Mouse (Mus musculus) MEL (cell line): ENCODE measurements at regions not wholly inside any gene's neighbourhood (a gene's known extent, or its start where the extent isn't known, plus 50 kb on each side); places are given as distances from the start of the nearest gene placed in this dataset.

ENCODE experiments used
- DNase-seq: peaks from one replicate; pipeline ENCODE4 v3.0.0; 2011; ENCODE audit warnings: low read depth, low spot score
- H3K27ac ChIP-seq: 2 replicates; pipeline ENCODE4 v1.5.1; 2012; ENCODE audit warnings: low read depth, mild to moderate bottlenecking, control low read depth, low read length, moderate library complexity; ENCODE audit not compliant: control insufficient read depth
- H3K27me3 ChIP-seq, 2 experiments: fragments of 150-350 bp in 1 of 2; sonication (generic) in 1 of 2; 2 replicates each; pipeline ENCODE4 v1.6.1; 2012; ENCODE audit warnings: low read length in 2 of 2, mild to moderate bottlenecking in 2 of 2, improper control_type of control experiment in 1 of 2, moderate library complexity in 1 of 2; ENCODE audit not compliant: insufficient read depth in 2 of 2, control insufficient read depth in 1 of 2
- H3K36me3 ChIP-seq, 2 experiments: 2 replicates each; pipeline ENCODE4 v1.6.1; 2012 to 2014; ENCODE audit warnings: low read length in 2 of 2, improper control_type of control experiment in 1 of 2, inconsistent platforms in 1 of 2, mild to moderate bottlenecking in 1 of 2; ENCODE audit not compliant: insufficient read depth in 2 of 2, control insufficient read depth in 1 of 2
- H3K4me1 ChIP-seq, 2 experiments: fragments of 150-350 bp in 1 of 2; sonication (generic) in 1 of 2; 2 replicates each; pipeline ENCODE4 v1.6.1; 2012; ENCODE audit warnings: low read length in 2 of 2, improper control_type of control experiment in 1 of 2, mild to moderate bottlenecking in 1 of 2; ENCODE audit not compliant: insufficient read depth in 2 of 2, control insufficient read depth in 1 of 2
- H3K4me3 ChIP-seq, 2 experiments: fragments of 150-350 bp in 1 of 2; sonication (generic) in 1 of 2; 2 replicates each; pipeline ENCODE4 v1.5.1; 2012; ENCODE audit warnings: low read depth in 2 of 2, low read length in 2 of 2, mild to moderate bottlenecking in 2 of 2, moderate library complexity in 2 of 2, control low read depth in 1 of 2, improper control_type of control experiment in 1 of 2; ENCODE audit not compliant: control insufficient read depth in 1 of 2, insufficient read depth in 1 of 2
- H3K79me2 ChIP-seq: 2 replicates; pipeline ENCODE4 v1.6.1; 2012; ENCODE audit warnings: mild to moderate bottlenecking, low read length, moderate library complexity; ENCODE audit not compliant: control insufficient read depth, poor library complexity, insufficient read depth
- H3K9ac ChIP-seq: 2 replicates; pipeline ENCODE4 v1.6.1; 2012; ENCODE audit warnings: low read depth, mild to moderate bottlenecking, control low read depth, low read length, moderate library complexity; ENCODE audit not compliant: control insufficient read depth, poor library complexity, severe bottlenecking
- H3K9me3 ChIP-seq: fragments of 150-350 bp; sonication (generic); replicated peaks from 2 replicates; pipeline ENCODE4 v1.6.1; 2012; ENCODE audit warnings: mild to moderate bottlenecking, low read length, improper control_type of control experiment, moderate library complexity; ENCODE audit not compliant: insufficient read depth
- CHD2 ChIP-seq: IDR thresholded peaks from 2 replicates; pipeline ENCODE4 v1.6.1; 2011; ENCODE audit warnings: low read length, improper control_type of control experiment
- ELF1 ChIP-seq: IDR thresholded peaks from 2 replicates; pipeline ENCODE4 v1.6.1; 2014; ENCODE audit warnings: low read depth, mild to moderate bottlenecking, inconsistent platforms, low read length, improper control_type of control experiment, moderate library complexity
- HCFC1 ChIP-seq: IDR thresholded peaks from 2 replicates; pipeline ENCODE4 v1.6.1; 2012; ENCODE audit warnings: low read depth, mild to moderate bottlenecking, inconsistent platforms, low read length, improper control_type of control experiment, moderate library complexity
- JUND ChIP-seq: IDR thresholded peaks from 2 replicates; pipeline ENCODE4 v1.6.1; 2011; ENCODE audit warnings: low read depth, mild to moderate bottlenecking, improper control_type of control experiment, low read length
- MAFK ChIP-seq: IDR thresholded peaks from 2 replicates; pipeline ENCODE4 v1.6.1; 2011; ENCODE audit warnings: low read depth, mild to moderate bottlenecking, low read length, improper control_type of control experiment, borderline replicate concordance
- MYB ChIP-seq: IDR thresholded peaks from 2 replicates; pipeline ENCODE4 v1.6.1; 2011; ENCODE audit warnings: mild to moderate bottlenecking, low read depth, low read length, improper control_type of control experiment
- NELFE ChIP-seq: IDR thresholded peaks from 2 replicates; pipeline ENCODE4 v1.6.1; 2011; ENCODE audit warnings: low read depth, low read length, improper control_type of control experiment
- NRF1 ChIP-seq: IDR thresholded peaks from 2 replicates; pipeline ENCODE4 v1.6.1; 2014; ENCODE audit warnings: low read depth, mild to moderate bottlenecking, inconsistent platforms, low read length, improper control_type of control experiment, moderate library complexity; ENCODE audit not compliant: poor library complexity, insufficient read depth, severe bottlenecking
- POLR2A ChIP-seq, 2 experiments: IDR thresholded peaks; 2 replicates each; pipeline ENCODE4 v1.6.1; 2011 to 2012; ENCODE audit warnings: low read length in 2 of 2, mild to moderate bottlenecking in 2 of 2, control low read depth in 1 of 2, improper control_type of control experiment in 1 of 2, low read depth in 1 of 2, moderate library complexity in 1 of 2; ENCODE audit not compliant: control insufficient read depth in 1 of 2, insufficient read depth in 1 of 2, poor library complexity in 1 of 2
- POLR2AphosphoS2 ChIP-seq: IDR thresholded peaks from 2 replicates; pipeline ENCODE4 v1.6.1; 2011; ENCODE audit warnings: low read length, improper control_type of control experiment
- RCOR1 ChIP-seq: IDR thresholded peaks from 2 replicates; pipeline ENCODE4 v1.6.1; 2012; ENCODE audit warnings: low read depth, mild to moderate bottlenecking, inconsistent platforms, low read length, improper control_type of control experiment
- TAL1 ChIP-seq: IDR thresholded peaks from 2 replicates; pipeline ENCODE4 v1.6.1; 2012; ENCODE audit warnings: mild to moderate bottlenecking, inconsistent platforms, low read length, moderate library complexity, mixed read lengths
- TBP ChIP-seq: IDR thresholded peaks from 2 replicates; pipeline ENCODE4 v1.8.0; 2011; ENCODE audit warnings: low read depth, low read length, improper control_type of control experiment
- TCF12 ChIP-seq: IDR thresholded peaks from 2 replicates; pipeline ENCODE4 v1.6.1; 2014; ENCODE audit warnings: low read depth, mild to moderate bottlenecking, inconsistent platforms, low read length, improper control_type of control experiment, moderate library complexity
- UBTF ChIP-seq: IDR thresholded peaks from 2 replicates; pipeline ENCODE4 v1.6.1; 2012; ENCODE audit warnings: low read depth, mild to moderate bottlenecking, inconsistent platforms, low read length, improper control_type of control experiment, moderate library complexity, borderline replicate concordance; ENCODE audit not compliant: insufficient read depth
- USF2 ChIP-seq, 2 experiments: IDR thresholded peaks; 2 replicates each; pipeline ENCODE4 v1.6.1; 2011 to 2012; ENCODE audit warnings: improper control_type of control experiment in 2 of 2, low read length in 2 of 2, borderline replicate concordance in 1 of 2, inconsistent platforms in 1 of 2, low read depth in 1 of 2, mild to moderate bottlenecking in 1 of 2; ENCODE audit not compliant: insufficient read depth in 1 of 2
- ZKSCAN1 ChIP-seq: IDR thresholded peaks from 2 replicates; pipeline ENCODE4 v1.6.1; 2012; ENCODE audit warnings: low read depth, mild to moderate bottlenecking, inconsistent platforms, low read length, improper control_type of control experiment, moderate library complexity
- ZMIZ1 ChIP-seq: IDR thresholded peaks from 2 replicates; pipeline ENCODE4 v1.6.1; 2012; ENCODE audit warnings: low read depth, mild to moderate bottlenecking, inconsistent platforms, low read length, improper control_type of control experiment, moderate library complexity
- ZNF384 ChIP-seq: IDR thresholded peaks from 2 replicates; pipeline ENCODE4 v1.6.1; 2012; ENCODE audit warnings: low read depth, mild to moderate bottlenecking, inconsistent platforms, low read length, improper control_type of control experiment

DNA sequence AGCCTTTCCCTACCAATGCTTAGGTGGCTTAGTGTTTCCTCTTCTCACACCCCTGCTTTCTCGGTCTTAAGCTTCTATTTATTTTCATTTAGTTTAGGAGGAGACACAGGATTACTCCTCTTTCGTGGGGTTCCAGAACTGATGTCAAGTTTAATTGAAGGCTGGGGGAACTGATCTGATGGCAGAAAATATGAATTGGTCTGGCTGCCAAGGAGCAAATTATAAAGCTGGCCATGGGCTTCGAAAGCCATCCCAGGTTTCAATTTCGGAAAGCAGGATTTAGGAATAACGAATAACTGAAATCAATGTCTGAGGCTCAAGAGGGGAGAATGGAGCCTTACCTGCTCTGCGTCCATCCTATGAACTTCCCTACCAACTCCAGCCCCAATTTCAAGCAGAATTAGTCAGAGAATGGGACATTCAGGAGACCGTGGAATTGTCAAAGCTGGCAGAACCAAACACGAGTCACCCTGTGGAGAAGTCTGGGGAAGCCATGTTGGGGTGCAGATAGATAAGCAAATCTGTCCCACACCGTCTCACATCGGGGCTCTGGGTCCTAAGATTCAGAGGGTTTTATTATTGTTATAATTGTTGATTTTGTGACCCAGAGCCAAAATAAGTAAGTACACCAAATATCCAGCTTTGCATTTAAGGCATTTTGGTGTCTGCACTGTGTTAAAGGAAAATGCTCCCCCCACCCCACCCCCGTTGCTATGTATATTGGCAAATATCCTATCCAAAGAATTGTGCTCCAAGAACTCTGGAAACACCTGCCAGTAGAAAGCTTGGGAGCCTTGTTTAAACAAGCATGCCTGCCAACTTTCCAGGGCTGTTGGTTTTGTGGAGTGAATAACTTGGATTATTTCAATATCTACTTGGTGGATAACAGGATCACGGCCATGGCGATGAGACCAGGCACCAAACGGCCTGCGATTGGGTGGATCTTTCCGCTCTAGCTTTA lies 56.5 kb upstream of the Tgfbr2 start:
- TF ChIP-seq TCF12 = no peak
- no peak for TF ChIP-seq MAFK
- no peak for TF ChIP-seq POLR2A (IDR thresholded peaks at IDR 0.05; ENCODE audit: control insufficient read depth in 1 of 2, insufficient read depth in 1 of 2, low read depth in 1 of 2, low read length in 2 of 2, poor library complexity in 1 of 2)
- TF ChIP-seq TBP = no peak
- no peak for TF ChIP-seq JUND
- TF ChIP-seq CHD2 = no peak
- TF ChIP-seq USF2 (IDR thresholded peaks at IDR 0.05; ENCODE audit: borderline replicate concordance in 1 of 2, insufficient read depth in 1 of 2, low read depth in 1 of 2, low read length in 2 of 2) = no peak
- no peak for TF ChIP-seq ZNF384
- TF ChIP-seq NRF1 = no peak
- no peak for TF ChIP-seq RCOR1
- TF ChIP-seq ZKSCAN1 = no peak
- TF ChIP-seq UBTF = no peak
- TF ChIP-seq ZMIZ1 = no peak
- TF ChIP-seq, all 39 proteins: peak for 0
- H3K27ac ChIP-seq = no peak overlapping the region
- no peaks in the 10 kb centered on the region for H3K79me2 ChIP-seq
- H3K9me3 ChIP-seq = no peaks in the 10 kb centered on the region
- no peak overlapping the region for H3K4me3 ChIP-seq
- H3K4me1 ChIP-seq = no peaks in the 10 kb centered on the region
- H3K9ac ChIP-seq = no peak overlapping the region
- H3K36me3 ChIP-seq = no peaks in the 10 kb centered on the region
- DNase-seq = no peak
- no peaks in the 10 kb centered on the region for H3K27me3 ChIP-seq

- Histone ChIP-seq H3K27me3 (no peaks in the 10 kb centered on the region), H3K79me2 (no peaks in the 10 kb centered on the region)
- no peak for DNase-seq
- no peak for TF ChIP-seq NELFE
- TF ChIP-seq TAL1 = no peak
- no peak for TF ChIP-seq HCFC1
- no peak for TF ChIP-seq UBTF
- TF ChIP-seq ZNF384 = no peak
- no peak for TF ChIP-seq JUND
- no peak for TF ChIP-seq ELF1
- TF ChIP-seq MYB = no peak
- no peak for TF ChIP-seq TBP
- TF ChIP-seq POLR2AphosphoS2 = no peak
- TF ChIP-seq, all 39 proteins: peak for 0
- no peak overlapping the region for H3K27ac ChIP-seq
- H3K4me1 ChIP-seq = no peaks in the 10 kb centered on the region
- H3K36me3 ChIP-seq = no peaks in the 10 kb centered on the region
- no peak overlapping the region for H3K4me3 ChIP-seq
- no peaks in the 10 kb centered on the region for H3K9me3 ChIP-seq
- H3K9ac ChIP-seq = no peak overlapping the region
Measured at GRCm38 (mm10) chr9:116230346-116230745, 55.2 kb upstream of the Tgfbr2 start.
